Mouse (Mus musculus): ENCODE measurements around the gene Etfdh.

DNA sequence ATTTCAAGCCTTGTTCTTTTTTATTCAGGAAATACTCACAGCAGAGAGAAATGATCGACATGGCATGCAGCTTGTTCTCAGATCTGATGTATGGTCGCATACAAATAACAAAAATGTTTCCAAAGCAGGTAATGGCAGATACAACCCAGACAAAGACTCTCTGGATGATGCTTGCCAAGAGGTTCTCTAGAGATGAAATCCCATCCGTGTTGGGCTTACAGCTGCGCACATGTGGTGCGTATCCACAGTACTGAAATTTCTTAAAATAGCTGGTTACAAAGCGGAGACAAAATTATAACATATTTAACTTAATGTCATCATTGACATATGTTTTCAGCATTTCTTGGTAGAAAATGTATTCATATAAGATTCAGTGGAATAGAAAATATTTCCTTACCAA lies 22.8 kb upstream of the Etfdh start:
- TF ChIP-seq EP300 (IDR thresholded peaks at IDR 0.05; ENCODE audit: insufficient read depth, low read depth, low read length) = no peak
- no peak for TF ChIP-seq CTCF (IDR thresholded peaks at IDR 0.05; ENCODE audit: low read depth, low read length)

Data from ES-Bruce4 (cell line).